Mouse (Mus musculus) midbrain, embryonic 14.5 days (tissue): Measurements from ENCODE around the gene 2310030G06Rik. TPM values are rescaled to one million over a fixed set of nuclear protein-coding genes. Genes with fewer than 3 reads are reported as not detected.

Experiments
- ATAC-seq: fragments of 200-750 bp; cut with Nextera tagmentation; 2 replicates; pipeline ENCODE4 v1.8.0; 2017; ENCODE audit warnings: moderate number of reproducible peaks, moderate library complexity; ENCODE audit not compliant: low FRiP score, low TSS enrichment
- DNase-seq: peaks from one replicate; pipeline ENCODE4 v3.0.0-alpha.2; 2015
- H3K27ac ChIP-seq: fragments of 300-500 bp; sonication (generic); replicated peaks from 2 replicates; pipeline ENCODE4 v1.5.1; 2014; ENCODE audit warnings: mild to moderate bottlenecking, low read depth, low read length, moderate library complexity
- H3K27me3 ChIP-seq: fragments of 300-500 bp; sonication (generic); 2 replicates; pipeline ENCODE4 v1.6.1; 2014; ENCODE audit warnings: low read length, control low read depth, mixed read lengths; ENCODE audit not compliant: control insufficient read depth, insufficient read depth
- H3K36me3 ChIP-seq: fragments of 300-500 bp; sonication (generic); 2 replicates; pipeline ENCODE4 v1.6.1; 2014; ENCODE audit warnings: low read length, control low read depth; ENCODE audit not compliant: control insufficient read depth, insufficient read depth
- H3K4me1 ChIP-seq: fragments of 300-500 bp; sonication (generic); 2 replicates; pipeline ENCODE4 v1.6.1; 2014; ENCODE audit warnings: mild to moderate bottlenecking, antibody characterized with exemption, low read length, control low read depth; ENCODE audit not compliant: control insufficient read depth, insufficient read depth
- H3K4me2 ChIP-seq: fragments of 300-500 bp; sonication (generic); 2 replicates; pipeline ENCODE4 v1.6.1; 2014; ENCODE audit warnings: mild to moderate bottlenecking, low read length, moderate library complexity
- H3K4me3 ChIP-seq: fragments of 300-500 bp; sonication (generic); replicated peaks from 2 replicates; pipeline ENCODE4 v1.5.1; 2014; ENCODE audit warnings: low read depth, low read length
- H3K9ac ChIP-seq: fragments of 300-500 bp; sonication (generic); replicated peaks from 2 replicates; pipeline ENCODE4 v1.6.1; 2014; ENCODE audit warnings: mild to moderate bottlenecking, low read length, moderate library complexity
- H3K9me3 ChIP-seq: fragments of 300-500 bp; sonication (generic); 2 replicates; pipeline ENCODE4 v1.6.1; 2016; ENCODE audit warnings: low read length, control low read depth, mixed read lengths; ENCODE audit not compliant: control insufficient read depth
- WGBS: fragments of 180-500 bp; shearing (Covaris S2); extraction: QIAGEN DNeasy Blood & Tissue Kit; methylation state at CpG from one replicate; pipeline ENCODE4 v1.1.7; 2014; 5-methylcytosine and 5-hydroxymethylcytosine counted together
- polyA plus RNA-seq: library from polyadenylated mRNA; unstranded; fragments of >200 nt; fragmentation: Nextera tagmentation; extraction: Ambion mirVana; gene quantifications from 2 replicates; pipeline ENCODE4 v1.2.1, GENCODE M21; 2014

Gene 2310030G06Rik
- polyA plus RNA-seq, 1 experiment from 2014 or later, result 0.89 TPM

- ATAC-seq (no peak), DNase-seq (no peak)
- no peak within 1 kb of the TSS for H3K27ac ChIP-seq
- H3K4me3 ChIP-seq, result no peak within 1 kb of the TSS
- 79% methylated on average over 22 of the region's 22 CpGs for WGBS
- H3K9me3 ChIP-seq, result no peaks in the 10 kb centered on the region
- no peak within 1 kb of the TSS for H3K4me2 ChIP-seq
- no peaks in the 10 kb centered on the region for H3K36me3 ChIP-seq
- 0 out of 2 replicates have a peak, but pooled peaks cover 3% of the 10 kb centered on the region for H3K4me1 ChIP-seq
- no peaks in the 10 kb centered on the region for H3K27me3 ChIP-seq
- no peak within 1 kb of the TSS for H3K9ac ChIP-seq
Measured at GRCm38 (mm10) chr9:50751323-50751722, 5.0 kb upstream of the 2310030G06Rik start, which contains the start of gene Cryab. Gene Cryab (plus strand): TSS chr9:50751325.

DNA sequence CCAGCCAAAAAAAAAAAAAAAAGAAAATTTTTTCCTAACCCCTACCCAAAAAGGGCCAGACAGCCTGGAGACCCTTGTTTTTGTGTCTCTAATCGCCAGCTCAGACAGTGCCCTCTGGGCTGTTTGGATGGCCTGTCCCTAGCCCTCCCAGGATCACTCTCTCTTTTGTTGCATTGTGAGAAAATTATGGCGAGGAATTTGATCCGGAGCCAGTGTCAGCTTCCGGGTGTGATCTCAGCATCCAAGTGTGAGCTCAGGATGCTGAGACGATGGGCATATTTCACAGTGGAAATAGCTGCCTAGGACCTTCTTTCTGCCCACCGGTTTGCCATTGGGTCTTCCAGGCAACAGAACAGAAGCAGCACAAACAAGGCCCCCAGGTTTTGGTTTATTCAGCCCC lies 4.4 kb upstream of the 2310030G06Rik start:
- DNase-seq, result no peak
- H3K4me2 ChIP-seq, result no peak overlapping the region
- H3K36me3 ChIP-seq, result no peaks in the 10 kb centered on the region
- H3K4me1 ChIP-seq, result 0 out of 2 replicates have a peak, but pooled peaks cover 8% of the 10 kb centered on the region
- no peak overlapping the region for H3K9ac ChIP-seq
- 74% methylated on average over 6 of the region's 6 CpGs for WGBS
- H3K9me3 ChIP-seq, result no peaks in the 10 kb centered on the region
- no peaks in the 10 kb centered on the region for H3K27me3 ChIP-seq
- H3K27ac ChIP-seq, result no peak overlapping the region
- no peak overlapping the region for H3K4me3 ChIP-seq
- no peak for ATAC-seq

- DNase-seq (no peak), ATAC-seq (no peak)
- Histone ChIP-seq H3K4me1 (0 out of 2 replicates have a peak, but pooled peaks cover 8% of the 10 kb centered on the region), H3K27ac (no peak overlapping the region), H3K4me2 (peak overlapping the region; percentile 59), H3K36me3 (no peaks in the 10 kb centered on the region), H3K9me3 (no peaks in the 10 kb centered on the region), H3K27me3 (peaks cover 3% of the 10 kb centered on the region; the same call in 1 of the 2 replicates), H3K9ac (0 out of 2 replicates have a peak overlapping the region, but pooled peaks have one; percentile 43), H3K4me3 (peak overlapping the region; percentile 30; the same call in 1 of the 2 replicates)
- 12% methylated on average over 7 of the region's 7 CpGs for WGBS
Measured at GRCm38 (mm10) chr9:50745806-50746205, 530 bp downstream of the 2310030G06Rik start.

DNA sequence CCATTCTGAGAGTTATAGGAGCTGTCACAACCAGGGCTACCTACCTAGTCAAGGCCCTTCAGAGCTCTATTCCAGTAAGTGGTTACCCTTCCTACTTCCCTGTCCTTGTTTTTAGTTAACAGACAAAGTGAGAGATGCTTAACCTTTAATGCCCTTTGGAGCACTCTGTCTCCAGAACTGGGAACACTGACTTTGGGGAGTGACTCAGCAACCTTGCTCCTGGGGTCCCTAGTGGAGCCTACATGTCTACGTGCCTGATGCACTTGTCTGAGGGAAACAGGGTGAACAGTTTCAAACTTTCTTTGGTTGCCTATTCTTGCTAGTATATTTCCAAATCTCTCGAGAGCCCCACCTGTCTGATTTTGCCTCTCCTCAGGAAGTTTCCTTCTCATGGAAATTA lies 3.6 kb downstream of the 2310030G06Rik start:
- no peak overlapping the region for H3K27ac ChIP-seq
- H3K4me1 ChIP-seq, result 0 out of 2 replicates have a peak, but pooled peaks cover 13% of the 10 kb centered on the region
- H3K27me3 ChIP-seq, result peaks cover 3% of the 10 kb centered on the region; the same call in 1 of the 2 replicates
- no peak overlapping the region for H3K4me2 ChIP-seq
- H3K36me3 ChIP-seq, result no peaks in the 10 kb centered on the region
- no peak overlapping the region for H3K4me3 ChIP-seq
- ATAC-seq, result no peak
- WGBS, result 72% methylated on average over 2 of the region's 2 CpGs
- no peaks in the 10 kb centered on the region for H3K9me3 ChIP-seq
- no peak overlapping the region for H3K9ac ChIP-seq
- DNase-seq, result no peak

GRCm38 (mm10) chr9:50742261-50742660 lies 4.1 kb downstream of the 2310030G06Rik start:
- 85% methylated on average over 3 of the region's 3 CpGs for WGBS
- peaks cover 3% of the 10 kb centered on the region; the same call in 1 of the 2 replicates for H3K27me3 ChIP-seq
- no peak overlapping the region for H3K4me3 ChIP-seq
- H3K36me3 ChIP-seq, result no peaks in the 10 kb centered on the region
- H3K4me1 ChIP-seq, result 0 out of 2 replicates have a peak, but pooled peaks cover 13% of the 10 kb centered on the region
- H3K9me3 ChIP-seq, result no peaks in the 10 kb centered on the region
- ATAC-seq (no peak), DNase-seq (no peak)
- no peak overlapping the region for H3K27ac ChIP-seq
- no peak overlapping the region for H3K9ac ChIP-seq
- no peak overlapping the region for H3K4me2 ChIP-seq

GRCm38 (mm10) chr9:50740867-50741784 lies 5.2 kb downstream of the 2310030G06Rik start:
- H3K27me3 ChIP-seq, result peaks cover 3% of the 10 kb centered on the region; the same call in 1 of the 2 replicates
- H3K9me3 ChIP-seq, result no peaks in the 10 kb centered on the region
- 0 out of 2 replicates have a peak, but pooled peaks cover 7% of the 10 kb centered on the region for H3K4me1 ChIP-seq
- ATAC-seq, result no peak
- H3K4me3 ChIP-seq, result no peak overlapping the region
- 89% methylated on average over 14 of the region's 14 CpGs for WGBS
- no peaks in the 10 kb centered on the region for H3K36me3 ChIP-seq
- no peak overlapping the region for H3K4me2 ChIP-seq
- no peak overlapping the region for H3K9ac ChIP-seq
- no peak overlapping the region for H3K27ac ChIP-seq
- DNase-seq, result no peak

- Histone ChIP-seq H3K4me2 (peak within 1 kb of the TSS; percentile 50), H3K27ac (no peak within 1 kb of the TSS), H3K9me3 (no peaks in the 10 kb centered on the region), H3K27me3 (no peaks in the 10 kb centered on the region), H3K9ac (no peak within 1 kb of the TSS), H3K4me1 (0 out of 2 replicates have a peak, but pooled peaks cover 4% of the 10 kb centered on the region), H3K4me3 (peak within 1 kb of the TSS; percentile 28), H3K36me3 (no peaks in the 10 kb centered on the region)
- 13% methylated on average over 36 of the region's 36 CpGs for WGBS
- peak; percentile 90 for DNase-seq
- ATAC-seq, result peak; percentile 93
Measured at GRCm38 (mm10) chr9:50738914-50739870, 7.1 kb downstream of the 2310030G06Rik start, which contains the start of gene Dixdc1. Gene Dixdc1 (minus strand): TSS chr9:50739517.

GRCm38 (mm10) chr9:50734989-50735388 lies 11.3 kb downstream of the 2310030G06Rik start:
- peaks cover 14% of the 10 kb centered on the region for H3K4me1 ChIP-seq
- H3K9ac ChIP-seq, result no peak overlapping the region
- ATAC-seq (no peak), DNase-seq (peak; percentile 86)
- peak overlapping the region; percentile 33 for H3K4me2 ChIP-seq
- WGBS, result 4% methylated on average over 9 of the region's 9 CpGs
- no peaks in the 10 kb centered on the region for H3K9me3 ChIP-seq
- H3K36me3 ChIP-seq, result no peaks in the 10 kb centered on the region
- H3K27ac ChIP-seq, result no peak overlapping the region
- H3K4me3 ChIP-seq, result 0 out of 2 replicates have a peak overlapping the region, but pooled peaks have one; percentile 2
- no peaks in the 10 kb centered on the region for H3K27me3 ChIP-seq
